Mouse (Mus musculus) adrenal gland, adult 18-20 months (tissue): ENCODE results near the gene Acvr1. TPM values are rescaled to one million over a fixed set of nuclear protein-coding genes. Genes with fewer than 3 reads are reported as not detected.
A peak's percentile ranks its signal among the peaks of the same experiment; 100 is the strongest.

Experiments used
- DNase-seq, 2 experiments: peaks; one replicate each; pipeline ENCODE4 v3.0.0; 2021 to 2022; ENCODE audit warnings: low spot score in 2 of 2
- total RNA-seq, 2 experiments: library from RNA; stranded (reverse); gene quantifications; 1 replicate in 1 of 2; 2 replicates in 1 of 2; pipeline ENCODE4 v1.2.3; 2021

The Acvr1 gene
- total RNA-seq, 2 experiments from 2014 or later, result 38.9 to 97.3 TPM

DNA sequence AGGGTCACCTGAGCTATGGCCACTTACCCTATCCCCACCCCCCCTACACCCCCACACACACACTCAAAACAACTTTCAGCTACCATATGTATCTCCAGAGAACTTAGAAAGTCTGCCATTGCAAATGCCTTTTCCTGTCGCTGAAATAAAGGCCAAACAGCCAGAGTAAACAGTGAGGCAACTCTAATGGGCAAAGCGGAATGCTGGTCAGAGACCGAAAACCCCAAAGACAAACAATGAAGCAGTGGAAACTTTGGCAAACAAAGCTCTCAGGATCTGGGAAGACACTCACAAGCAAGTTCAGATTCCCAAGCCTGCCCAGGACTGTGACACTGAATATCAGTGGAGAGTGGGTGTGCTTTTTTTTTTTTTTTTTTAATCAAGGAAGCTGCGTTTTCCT is 4.8 kb downstream of the Acvr1 start:
- DNase-seq, result no peak

DNA sequence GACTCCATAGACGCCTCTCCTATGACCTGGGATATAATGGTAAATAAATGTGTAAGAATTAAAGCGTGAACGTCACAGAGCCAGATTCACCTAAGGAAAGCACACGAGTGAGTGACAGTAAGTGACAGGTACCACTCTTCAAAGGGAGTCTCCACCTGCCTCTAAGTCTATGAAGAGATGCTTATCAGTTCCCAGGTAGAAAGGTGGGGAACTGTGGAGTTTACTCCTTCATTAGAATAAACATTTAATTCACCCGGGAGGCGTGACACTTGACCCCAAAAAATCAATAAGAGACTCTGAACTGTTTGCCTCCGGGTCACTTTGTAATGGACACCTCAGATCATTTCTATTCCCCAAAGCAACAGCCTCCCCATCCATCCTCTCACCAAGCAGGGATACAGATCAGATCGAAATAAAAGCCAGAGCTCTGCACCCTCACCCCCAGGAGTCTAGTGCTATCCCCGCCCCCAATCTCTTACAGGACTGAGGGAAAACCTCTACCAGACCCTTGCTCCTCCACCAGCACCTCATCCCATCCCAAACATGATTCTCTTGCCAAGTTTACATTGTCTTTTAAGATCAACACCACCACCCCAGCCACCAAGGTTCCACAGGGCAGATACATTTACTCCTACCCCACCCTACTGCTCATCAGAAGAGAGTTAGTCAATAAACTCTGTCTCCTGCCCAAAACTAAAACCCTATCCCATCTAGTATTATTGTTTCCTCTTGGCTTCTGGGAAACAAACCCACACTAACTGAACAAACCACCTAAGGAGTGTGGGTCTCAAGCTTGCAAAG is 9.7 kb downstream of the Acvr1 start:
- DNase-seq, result no peak

DNA sequence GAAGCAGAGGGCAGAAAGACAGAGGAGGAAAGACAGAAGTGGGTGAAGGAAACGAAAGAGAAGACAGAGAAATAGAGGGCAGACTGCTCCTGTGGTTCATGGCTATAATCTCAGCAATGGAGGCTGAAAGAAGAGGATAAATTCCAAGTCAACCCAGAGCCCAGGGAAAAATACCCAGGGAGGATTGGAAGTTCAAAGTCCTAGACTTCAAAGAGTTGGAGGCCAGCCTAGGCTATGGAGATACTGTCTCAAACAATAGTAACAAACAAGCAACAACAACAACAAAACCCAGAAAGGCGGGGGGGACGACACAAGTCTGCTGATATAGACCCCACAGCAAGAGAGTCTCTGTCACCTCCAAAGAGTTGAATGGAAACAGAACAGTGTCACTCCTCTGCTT is 14.7 kb downstream of the Acvr1 start:
- no peak for DNase-seq

- DNase-seq, result no peak
Observed at GRCm38 (mm10) chr2:58551866-58552265, 15.1 kb downstream of the Acvr1 start.

- DNase-seq, result no peak
Observed at GRCm38 (mm10) chr2:58550488-58550887, 16.5 kb downstream of the Acvr1 start.

DNA sequence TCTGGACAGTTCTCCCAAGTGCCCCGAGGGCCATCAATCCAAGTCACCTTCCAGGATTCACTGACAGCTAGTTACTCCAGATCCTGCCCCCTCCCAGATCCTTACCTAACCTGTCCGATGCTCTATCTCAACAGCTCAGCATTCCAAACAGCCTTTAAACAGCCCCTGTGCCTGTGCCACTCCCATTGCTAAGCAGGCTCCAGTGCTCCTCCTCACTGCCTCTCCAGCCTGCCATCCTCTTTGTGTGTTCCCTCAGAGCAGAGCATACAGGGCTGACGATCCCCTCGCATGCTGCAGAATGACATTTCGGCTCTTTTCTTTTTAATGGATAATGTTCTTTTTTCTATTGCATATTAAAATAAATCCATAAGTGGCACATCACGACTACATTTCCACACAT is 17.0 kb downstream of the Acvr1 start:
- no peak for DNase-seq

GRCm38 (mm10) chr2:58548943-58549342 is 18.0 kb downstream of the Acvr1 start:
- DNase-seq, result no peak

GRCm38 (mm10) chr2:58546264-58546663 is 20.7 kb downstream of the Acvr1 start:
- DNase-seq, result no peak

- DNase-seq, result no peak
Observed at GRCm38 (mm10) chr2:58544368-58544767, 22.6 kb downstream of the Acvr1 start.

DNA sequence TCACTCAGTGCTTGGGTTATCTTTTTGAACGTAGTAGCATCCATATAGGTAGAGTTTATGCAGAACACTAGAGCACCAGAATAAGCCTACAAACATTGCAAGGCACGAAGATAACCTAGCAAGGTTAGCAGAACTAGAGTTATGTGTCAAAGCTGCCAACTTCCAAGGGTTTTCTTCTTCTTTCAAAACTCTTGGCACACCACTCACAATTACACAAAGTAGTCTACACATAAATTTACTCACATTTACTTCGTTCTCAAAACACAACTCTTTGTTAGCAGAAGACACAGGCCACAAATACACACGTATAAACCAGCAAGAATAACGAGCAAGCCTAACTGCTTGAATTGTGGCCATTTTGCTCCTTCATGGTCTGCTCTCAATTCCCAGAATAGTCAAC is 23.7 kb downstream of the Acvr1 start:
- no peak for DNase-seq

DNA sequence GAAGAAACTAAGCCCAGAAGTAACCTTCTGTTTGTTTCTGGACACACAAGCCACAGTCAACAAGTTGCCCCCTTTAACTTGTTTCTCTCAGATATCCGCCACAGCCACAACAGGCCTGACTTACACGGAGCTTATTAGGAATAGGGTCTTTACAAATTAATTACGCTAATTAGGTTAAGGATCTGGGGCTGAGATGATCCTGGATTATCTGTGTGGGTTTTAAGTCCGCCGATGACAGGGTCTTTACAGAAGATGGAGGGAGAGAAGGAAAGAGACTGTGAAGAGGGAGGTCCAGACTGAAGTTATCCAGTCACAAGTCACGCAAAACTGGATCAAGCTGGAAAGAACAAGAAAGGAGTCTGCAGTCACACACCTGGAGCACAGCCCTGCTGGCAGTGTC is 28.8 kb downstream of the Acvr1 start:
- no peak for DNase-seq

DNA sequence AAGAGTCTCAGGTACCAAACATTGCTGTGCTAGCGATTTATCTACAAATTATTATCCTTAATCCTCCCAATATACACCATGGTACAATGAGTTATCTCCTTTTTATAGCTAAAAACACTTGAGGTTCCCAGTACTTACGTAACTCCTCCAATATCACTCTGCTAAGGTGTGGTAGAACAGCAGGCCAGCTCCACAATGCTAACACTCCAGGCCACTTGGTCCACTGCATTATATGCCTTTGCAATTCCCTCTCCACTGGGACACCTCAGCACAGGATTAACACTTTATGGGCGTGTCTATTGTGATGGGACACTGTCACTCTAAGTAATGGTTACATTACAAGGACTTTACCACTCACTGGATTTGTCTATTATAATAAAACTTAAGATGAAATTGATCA is 30.2 kb downstream of the Acvr1 start:
- DNase-seq, result no peak

GRCm38 (mm10) chr2:58535233-58535632 is 31.7 kb downstream of the Acvr1 start:
- DNase-seq, result no peak

DNA sequence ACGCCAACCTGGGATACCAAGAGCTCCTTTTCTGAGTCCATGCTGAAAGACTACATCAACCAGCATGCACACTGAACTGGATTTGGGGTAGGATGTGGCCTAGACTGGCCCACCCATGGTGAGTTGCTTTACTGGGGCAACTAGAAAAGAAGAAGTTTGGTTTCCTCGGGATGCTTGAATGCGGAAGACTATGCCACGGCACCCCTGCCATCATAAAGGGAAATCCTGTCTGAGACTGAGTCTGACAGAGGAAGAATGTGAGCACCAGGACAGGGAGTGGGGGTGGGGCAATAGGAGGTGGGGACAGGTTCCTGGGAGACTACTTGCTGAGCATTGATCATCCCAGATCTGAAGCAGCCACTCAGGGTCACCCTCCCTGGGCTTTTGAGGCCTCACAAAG is 32.6 kb downstream of the Acvr1 start:
- DNase-seq, result no peak

DNA sequence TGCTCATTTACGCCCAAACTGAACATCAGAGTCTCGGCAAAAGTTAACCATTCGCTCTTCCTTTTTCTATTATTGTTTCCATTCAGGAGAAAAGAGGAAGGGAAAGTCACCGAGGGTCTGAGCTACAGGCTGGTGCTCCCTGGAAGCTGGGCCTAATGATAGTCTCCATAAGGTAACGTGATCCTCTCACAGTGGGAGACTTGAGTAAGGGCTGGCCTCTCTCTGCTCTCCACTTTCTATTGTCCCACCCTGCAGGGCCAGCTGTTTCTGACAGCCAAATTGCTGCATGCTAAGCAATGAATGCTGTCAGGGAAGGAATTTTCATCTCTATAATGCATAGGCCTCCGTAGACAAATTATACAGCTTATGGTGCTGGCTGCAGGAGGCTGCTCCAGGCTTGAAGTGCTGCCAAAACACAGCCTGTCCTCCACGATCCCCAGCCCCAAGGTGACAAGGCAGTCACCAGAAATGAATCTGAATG is 33.4 kb downstream of the Acvr1 start:
- no peak for DNase-seq

GRCm38 (mm10) chr2:58532260-58532850 is 34.6 kb downstream of the Acvr1 start:
- DNase-seq, result peak; percentile 25 to 37

DNA sequence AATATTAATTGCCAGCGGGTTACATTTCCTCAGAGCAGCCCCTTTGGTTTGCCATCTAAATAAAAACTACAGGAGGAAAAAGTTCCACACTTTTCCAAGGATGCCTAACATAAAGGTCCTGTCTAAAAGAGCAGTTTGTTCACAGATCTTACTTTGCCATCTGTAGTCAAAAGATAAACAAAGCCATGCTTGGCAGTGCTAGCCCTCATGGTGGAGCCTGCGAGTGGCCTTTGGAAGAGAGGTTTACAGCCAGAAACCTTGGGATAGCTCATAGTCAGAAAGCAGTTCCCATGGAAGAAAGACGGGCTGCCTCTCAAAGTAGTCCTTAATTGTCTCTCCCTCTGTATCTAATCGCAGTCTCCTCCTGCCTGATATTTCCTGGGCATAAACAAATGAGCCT is 36.4 kb downstream of the Acvr1 start:
- DNase-seq, result no peak

DNA sequence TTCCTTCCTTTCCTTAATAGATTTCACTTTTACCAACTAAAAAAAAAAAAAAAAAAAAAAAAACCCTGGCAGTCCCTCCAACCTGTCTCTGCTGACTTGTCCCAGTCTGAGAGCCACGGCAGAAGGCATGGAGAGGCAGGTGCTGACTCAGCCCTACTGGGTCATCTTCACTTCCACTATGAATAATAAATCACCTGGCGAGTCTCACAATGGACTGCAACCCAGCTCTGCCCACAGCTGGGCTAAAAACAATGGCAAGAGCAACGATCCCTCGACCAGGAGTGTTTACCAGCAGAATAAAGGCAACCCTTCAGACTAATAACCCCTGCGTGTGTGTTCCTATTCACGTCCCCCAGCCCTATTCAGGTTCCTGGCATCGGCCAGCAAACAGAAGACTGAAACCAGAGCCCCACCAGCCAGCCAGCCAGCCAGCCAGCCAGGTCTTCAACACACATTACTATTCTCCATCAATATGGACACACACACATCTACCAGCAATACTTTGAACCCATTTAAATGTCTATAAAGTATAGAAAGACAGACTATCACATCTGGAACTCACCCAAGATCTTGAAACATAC is 37.0 kb downstream of the Acvr1 start:
- DNase-seq, result peak in 1 of 2 experiments; percentile 22

DNA sequence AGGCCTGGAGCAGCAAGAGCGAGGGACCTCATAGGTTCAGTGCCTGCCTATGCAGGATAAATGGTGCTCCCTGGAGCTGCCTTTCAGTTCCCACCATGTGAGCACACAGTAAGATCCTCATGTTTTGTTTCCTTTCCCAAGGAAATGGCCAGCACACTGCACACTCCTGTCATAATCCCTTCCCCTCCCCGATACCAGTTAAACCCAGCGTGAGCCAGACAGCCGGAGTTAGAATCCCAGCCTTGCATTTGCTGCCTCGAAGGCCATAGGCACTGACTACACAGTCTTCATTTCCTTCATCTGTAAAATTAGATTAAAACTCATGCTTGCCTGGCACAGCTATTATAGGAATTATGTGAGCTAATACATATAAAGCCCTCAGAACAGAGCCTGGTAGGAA is 37.6 kb downstream of the Acvr1 start:
- no peak for DNase-seq

GRCm38 (mm10) chr2:58527786-58528185 is 39.2 kb downstream of the Acvr1 start:
- DNase-seq, result no peak

DNA sequence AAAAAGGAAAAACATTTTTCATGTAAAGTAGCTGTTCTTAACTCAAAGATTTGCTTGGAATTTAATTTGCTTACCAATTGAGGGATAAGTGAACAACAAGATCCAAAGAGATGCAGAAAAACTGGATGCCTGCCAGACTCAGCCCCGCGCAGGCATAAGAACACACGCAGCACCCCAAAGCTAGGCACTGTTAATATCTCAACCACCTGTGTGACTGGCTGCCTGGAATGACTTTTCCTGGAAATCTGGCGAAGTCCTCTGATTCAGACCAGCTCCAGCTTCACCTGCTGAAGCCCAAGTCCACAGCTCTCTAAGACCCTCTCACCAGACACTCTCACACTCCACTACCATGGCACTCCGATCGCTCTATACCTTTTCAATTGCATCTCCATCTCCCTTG is 42.6 kb downstream of the Acvr1 start:
- DNase-seq, result no peak

DNA sequence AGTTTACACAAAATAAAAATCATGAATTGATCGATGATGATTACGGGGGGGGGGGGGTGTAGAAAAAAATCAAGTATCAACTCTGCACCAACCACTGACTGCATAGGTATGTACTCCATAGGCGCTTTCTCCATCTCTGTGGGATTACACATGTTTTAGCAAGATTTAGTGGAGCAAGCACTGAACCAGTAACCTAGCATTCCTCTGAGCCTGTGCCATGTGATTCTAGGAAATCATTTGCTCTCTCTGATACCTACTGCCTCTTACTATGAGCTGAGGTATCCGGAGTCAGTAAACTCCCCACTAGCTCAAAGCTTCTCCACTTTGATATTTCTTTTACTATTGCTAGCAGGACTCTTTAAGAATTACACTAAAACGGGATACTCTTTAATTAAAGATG is 43.1 kb downstream of the Acvr1 start:
- DNase-seq, result no peak
